Mouse (Mus musculus) stomach, postnatal 0 days (tissue): ENCODE data around the gene Tmsb15l.

Experiments used
- CTCF ChIP-seq: IDR thresholded peaks from 2 replicates; pipeline ENCODE4 v1.5.1; 2016; ENCODE audit warnings: antibody characterized with exemption, low read depth, mild to moderate bottlenecking, moderate library complexity
- EP300 ChIP-seq: optimal IDR thresholded peaks from 2 replicates; pipeline ENCODE3; 2016; ENCODE audit warnings: antibody characterized with exemption

GRCm38 (mm10) chrX:136996256-136996655 is 19.6 kb upstream of the Tmsb15l start:
- TF ChIP-seq CTCF (no peak), EP300 (no peak)
